Mouse (Mus musculus) spleen, adult 10 weeks (tissue): ENCODE data around the gene Olfr558. TPM values are rescaled to one million over a fixed set of nuclear protein-coding genes. Genes with fewer than 3 reads are reported as not detected.

Experiments
- polyA plus RNA-seq: library from polyadenylated mRNA; stranded (reverse); fragments of 350-450 nt; fragmentation: Illumina TruSeq; extraction: RNeasy Lipid Tissue Mini Kit (QIAGEN cat#74804); gene quantifications from one replicate; pipeline ENCODE4 v1.2.3, GENCODE M21; 2015; ENCODE audit warnings: low replicate concordance; ENCODE audit not compliant: insufficient read depth

Olfr558 gene
- 0.52 TPM for polyA plus RNA-seq

DNA sequence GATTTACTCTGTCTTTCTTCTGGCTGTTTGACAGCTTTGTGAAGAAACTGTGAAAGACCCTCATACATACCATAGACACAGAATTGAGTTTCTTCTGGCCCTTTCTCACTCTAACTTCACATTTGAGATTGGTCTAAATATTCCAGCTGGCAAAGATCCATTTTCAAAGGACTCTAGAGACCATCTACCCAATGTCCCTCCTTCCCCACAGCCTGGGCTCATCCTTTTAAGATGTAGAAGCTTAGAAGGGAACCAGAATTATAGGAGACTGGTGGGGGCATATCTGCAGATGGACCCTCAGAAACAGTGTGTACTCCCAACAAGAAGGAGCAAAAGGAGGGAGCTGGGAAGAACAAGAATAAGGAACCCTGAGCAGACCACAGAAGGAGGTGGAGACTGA, at the start of gene Olfr558:
Olfr558 (plus strand) TSS at position 301 of the 400 bp plus-strand sequence.

GRCm38 (mm10) chr7:102658523-102658922, 43.5 kb upstream of the Olfr558 start, which contains the start of gene Olfr555:
Gene Olfr555 (plus strand): TSS chr7:102658823.

GRCm38 (mm10) chr7:102664599-102664998, 37.4 kb upstream of the Olfr558 start, which contains the start of gene Olfr556:
Gene Olfr556 (plus strand): TSS chr7:102664899.

GRCm38 (mm10) chr7:102686944-102687501, 15.0 kb upstream of the Olfr558 start, which contains the start of gene Trim68:
Gene Trim68 (minus strand): TSS chr7:102687327.

DNA sequence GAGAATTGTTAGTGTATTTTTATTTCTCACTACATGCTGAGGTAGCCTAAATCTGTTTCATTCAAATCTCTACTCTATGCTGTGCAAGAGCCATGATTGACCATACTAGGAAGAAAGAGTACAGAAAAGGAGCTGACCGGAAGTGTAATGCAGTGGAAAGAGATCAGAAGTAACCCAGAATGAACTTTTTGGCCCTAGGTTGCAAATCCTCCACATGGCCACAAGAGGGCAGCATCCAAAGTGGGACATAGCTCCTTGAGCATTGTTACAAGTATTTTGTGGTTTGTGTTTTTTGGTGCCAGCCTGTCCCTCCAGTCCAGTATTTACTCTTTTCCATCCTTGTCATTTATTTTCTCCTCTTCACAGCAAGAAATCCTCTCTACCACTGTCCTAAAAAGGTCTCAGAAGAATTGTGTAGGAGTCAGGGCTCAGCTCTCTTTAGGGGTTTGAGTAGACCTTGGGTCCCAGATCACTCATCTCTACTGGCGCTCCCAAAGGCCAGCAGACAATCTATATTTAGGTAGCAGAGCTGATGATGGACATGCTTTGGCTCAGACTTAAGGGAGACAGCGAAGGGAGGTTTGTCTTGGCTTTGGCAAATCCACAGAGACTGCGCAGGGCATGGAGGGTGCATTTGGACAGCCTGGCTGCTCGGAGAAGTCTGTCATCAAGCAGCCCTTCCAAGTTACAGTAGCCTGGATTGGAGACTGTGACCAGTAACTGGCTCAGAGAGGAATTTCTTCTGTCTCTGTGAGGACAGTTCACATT, 6.5 kb upstream of the Olfr558 start, which contains the start of gene Olfr557:
Olfr557 (plus strand) TSS at position 553 of the 768 bp plus-strand sequence.

DNA sequence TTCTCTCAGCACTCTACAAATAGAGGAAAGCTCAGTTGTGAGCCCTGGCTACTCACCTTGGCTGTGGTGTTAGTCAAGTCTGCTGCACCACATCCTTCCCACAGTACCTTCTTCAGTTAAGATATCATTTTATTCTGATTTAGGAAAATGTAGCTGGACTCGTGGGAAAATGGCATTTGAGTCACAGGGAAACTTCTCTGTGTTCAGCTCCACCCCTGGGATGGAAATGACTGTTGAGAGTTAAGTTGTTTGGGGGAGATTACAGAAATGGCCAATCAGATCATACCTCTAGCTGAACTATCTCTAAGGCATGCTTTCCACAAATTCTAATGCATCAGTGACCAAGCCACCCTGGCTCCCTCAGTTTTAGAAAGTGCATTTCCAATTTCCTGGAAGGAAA, 17.0 kb downstream of the Olfr558 start, which contains the start of gene Olfr33:
Olfr33 (minus strand) TSS at position 101 of the 400 bp plus-strand sequence.

GRCm38 (mm10) chr7:102727391-102727790, 25.4 kb downstream of the Olfr558 start, which contains the start of gene Olfr559:
Gene Olfr559 (minus strand): TSS chr7:102727491.

DNA sequence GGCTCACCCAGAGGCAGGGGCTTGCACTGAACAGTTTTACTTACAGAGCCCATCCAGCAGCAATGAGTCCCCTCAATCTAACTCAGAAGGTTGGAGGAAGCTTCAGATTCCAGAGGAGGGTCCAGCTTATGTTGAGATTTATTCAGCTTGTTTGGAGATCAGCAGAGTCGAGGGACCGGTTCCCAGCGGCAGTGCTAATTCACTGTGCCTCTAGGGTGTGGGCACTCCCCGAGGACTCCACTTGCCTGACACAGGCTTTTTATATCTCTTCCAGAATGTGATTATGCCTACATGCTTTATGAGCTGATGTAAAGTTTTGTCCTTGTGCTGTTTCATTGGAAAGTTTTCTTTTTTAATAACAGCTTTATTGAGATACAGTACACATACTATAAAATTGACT, 57.3 kb downstream of the Olfr558 start, which contains the start of the genes Olfr560 and Olfr78:
Olfr560 (minus strand) TSS at position 101 of the 400 bp plus-strand sequence.
Olfr78 (minus strand) TSS at position 206 of the 400 bp plus-strand sequence.

Other genes with a start within 250 kb of the Olfr558 start
- not detected for gene Olfr543, start 220.5 kb upstream of the Olfr558 start, polyA plus RNA-seq
- not detected for gene Olfr544, start 213.9 kb upstream of the Olfr558 start, polyA plus RNA-seq
- not detected for gene Olfr545, start 202.6 kb upstream of the Olfr558 start, polyA plus RNA-seq
- not detected for gene Olfr547, start 167.5 kb upstream of the Olfr558 start, polyA plus RNA-seq
- gene Olfr548-ps1, start 161.3 kb upstream of the Olfr558 start, polyA plus RNA-seq, result not detected
- gene Olfr549, start 152.3 kb upstream of the Olfr558 start, polyA plus RNA-seq, result not detected
- gene Trim21, start 136.7 kb upstream of the Olfr558 start, polyA plus RNA-seq, result 58.5 TPM
- not detected for gene Olfr550, start 130.8 kb upstream of the Olfr558 start, polyA plus RNA-seq
- not detected for gene Olfr551, start 110.3 kb upstream of the Olfr558 start, polyA plus RNA-seq
- not detected for gene Olfr552, start 104.4 kb upstream of the Olfr558 start, polyA plus RNA-seq
- gene Olfr553, start 84.0 kb upstream of the Olfr558 start, polyA plus RNA-seq, result not detected
- gene Olfr554, start 63.8 kb upstream of the Olfr558 start, polyA plus RNA-seq, result not detected
- gene Olfr555, start 43.4 kb upstream of the Olfr558 start, polyA plus RNA-seq, result not detected
- not detected for gene Olfr556, start 37.3 kb upstream of the Olfr558 start, polyA plus RNA-seq
- gene Trim68, start 14.9 kb upstream of the Olfr558 start, polyA plus RNA-seq, result 25.7 TPM
- gene Olfr557, start 6.3 kb upstream of the Olfr558 start, polyA plus RNA-seq, result not detected
- not detected for gene Olfr33, start 16.9 kb downstream of the Olfr558 start, polyA plus RNA-seq
- not detected for gene Olfr559, start 25.3 kb downstream of the Olfr558 start, polyA plus RNA-seq
- not detected for gene Olfr560, start 57.2 kb downstream of the Olfr558 start, polyA plus RNA-seq
- 0.35 TPM for gene Olfr78, start 57.3 kb downstream of the Olfr558 start, polyA plus RNA-seq
- gene Olfr561, start 69.0 kb downstream of the Olfr558 start, polyA plus RNA-seq, result not detected
- gene Olfr564, start 101.3 kb downstream of the Olfr558 start, polyA plus RNA-seq, result not detected
- gene Olfr566, start 156.6 kb downstream of the Olfr558 start, polyA plus RNA-seq, result not detected
- not detected for gene Olfr568, start 174.9 kb downstream of the Olfr558 start, polyA plus RNA-seq
- gene Olfr569, start 188.7 kb downstream of the Olfr558 start, polyA plus RNA-seq, result not detected
- not detected for gene Olfr570, start 192.4 kb downstream of the Olfr558 start, polyA plus RNA-seq
- gene Olfr571, start 215.3 kb downstream of the Olfr558 start, polyA plus RNA-seq, result not detected
- gene Olfr572, start 222.2 kb downstream of the Olfr558 start, polyA plus RNA-seq, result not detected
- gene Olfr573-ps1, start 240.4 kb downstream of the Olfr558 start, polyA plus RNA-seq, result not detected
- not detected for gene Olfr574, start 246.3 kb downstream of the Olfr558 start, polyA plus RNA-seq